In the genomic region with DNA sequence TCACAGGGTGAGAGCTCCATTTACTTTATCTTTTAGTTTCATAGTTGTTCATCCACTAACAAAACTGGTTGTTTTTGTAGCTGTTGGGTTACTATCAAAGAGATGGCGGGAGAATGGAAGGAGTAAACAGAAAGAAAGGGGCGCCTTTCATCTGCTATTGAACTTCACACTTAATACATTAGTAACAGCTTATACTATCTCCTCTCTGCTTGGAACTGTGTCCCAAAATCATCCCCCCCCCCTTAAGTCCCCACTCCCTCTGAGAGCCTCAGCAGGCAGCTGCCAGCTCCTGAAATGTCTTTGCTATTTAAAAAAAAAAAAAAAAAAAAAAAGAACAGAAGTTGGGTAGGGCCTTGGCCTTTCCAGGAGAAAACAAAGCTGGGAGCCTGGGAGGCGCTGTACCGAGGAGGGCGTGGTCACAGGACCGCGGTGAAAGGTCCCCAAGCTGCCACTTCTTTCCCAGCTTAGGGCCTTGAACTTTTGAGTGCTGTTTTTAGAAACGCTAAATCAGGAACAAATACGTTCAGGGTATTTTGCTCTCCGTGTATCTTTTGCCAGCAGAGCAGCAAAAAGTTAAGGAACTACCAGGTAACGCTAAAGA, we compare ENCODE assay signal across 8 mouse cellular contexts.
DNase-seq lines count a peak whose midpoint lies in the region; ATAC-seq and TF ChIP-seq lines count a peak whose summit lies in the region.

No protein-coding gene starts in this region.

- no peak for TF ChIP-seq POLR2A in lung, adult 2 months (IDR thresholded peaks at IDR 0.05; ENCODE audit: borderline replicate concordance, extremely low read depth, low read depth, low read length)

- peak; percentile 49 for DNase-seq in embryonic facial prominence, embryonic 14.5 days (ENCODE audit: low spot score)
- DNase-seq in kidney, adult 18-20 months: peak; percentile 40
- DNase-seq in lung, adult 2 months: peak; percentile 30
- no peak for DNase-seq in cerebellum, adult 11-12 months
- DNase-seq in thymus, postnatal 36 days: no peak
- DNase-seq in Muller cell, postnatal 12 days (ENCODE audit: inconsistent ontology term): no peak

- no peaks in the 10 kb centered on the region for H3K9me3 ChIP-seq in hindbrain, embryonic 12.5 days (replicated peaks)
- H3K9me3 ChIP-seq in hindbrain, embryonic 13.5 days: no peaks in the 10 kb centered on the region
- H3K9me3 ChIP-seq in embryonic facial prominence, embryonic 14.5 days (ENCODE audit: control insufficient read depth, low read length): no peaks in the 10 kb centered on the region

- no peak for ATAC-seq in hindbrain, embryonic 12.5 days (ENCODE audit: low FRiP score)
- ATAC-seq in hindbrain, embryonic 13.5 days (ENCODE audit: low FRiP score): no peak
- ATAC-seq in embryonic facial prominence, embryonic 14.5 days (ENCODE audit: low read depth): peak; percentile 41; the same call in 1 of the 2 replicates

- H3K4me1 ChIP-seq in hindbrain, embryonic 12.5 days: peaks cover 15% of the 10 kb centered on the region; the same call in 1 of the 2 replicates
- peaks cover 9% of the 10 kb centered on the region for H3K4me1 ChIP-seq in hindbrain, embryonic 13.5 days (replicated peaks)
- peaks cover 16% of the 10 kb centered on the region for H3K4me1 ChIP-seq in embryonic facial prominence, embryonic 14.5 days (ENCODE audit: control insufficient read depth, insufficient read depth, low read length)
- H3K4me1 ChIP-seq in lung, adult 2 months (ENCODE audit: control insufficient read depth, insufficient read depth, low read length): peaks cover 6% of the 10 kb centered on the region

- no peak for TF ChIP-seq CTCF in lung, adult 2 months (IDR thresholded peaks at IDR 0.05; ENCODE audit: insufficient read depth, low read length)

- 0 out of 2 replicates have a peak overlapping the region, but pooled peaks have one; percentile 2 for H3K4me2 ChIP-seq in hindbrain, embryonic 12.5 days (replicated peaks)
- H3K4me2 ChIP-seq in hindbrain, embryonic 13.5 days: no peak overlapping the region
- peak overlapping the region; percentile 3 for H3K4me2 ChIP-seq in embryonic facial prominence, embryonic 14.5 days (ENCODE audit: low read depth, low read length)

- no peak overlapping the region for H3K4me3 ChIP-seq in hindbrain, embryonic 12.5 days
- H3K4me3 ChIP-seq in hindbrain, embryonic 13.5 days: no peak overlapping the region
- H3K4me3 ChIP-seq in embryonic facial prominence, embryonic 14.5 days (ENCODE audit: low read depth, low read length): no peak overlapping the region
- no peak overlapping the region for H3K4me3 ChIP-seq in lung, adult 2 months (replicated peaks; ENCODE audit: extremely low read depth, low read depth, low read length)

- WGBS in hindbrain, embryonic 12.5 days: 10% methylated on average over 11 of the region's 11 CpGs
- 9% methylated on average over 11 of the region's 11 CpGs for WGBS in hindbrain, embryonic 13.5 days
- WGBS in embryonic facial prominence, embryonic 14.5 days: 12% methylated on average over 11 of the region's 11 CpGs
- WGBS in lung, adult 2 months: 19% methylated on average over 11 of the region's 11 CpGs

- no peak overlapping the region for H3K9ac ChIP-seq in hindbrain, embryonic 12.5 days
- no peak overlapping the region for H3K9ac ChIP-seq in hindbrain, embryonic 13.5 days
- H3K9ac ChIP-seq in embryonic facial prominence, embryonic 14.5 days (ENCODE audit: low read depth, low read length): peak overlapping the region; percentile 28; the same call in 1 of the 2 replicates

- H3K27ac ChIP-seq in hindbrain, embryonic 12.5 days: no peak overlapping the region
- H3K27ac ChIP-seq in hindbrain, embryonic 13.5 days: no peak overlapping the region
- no peak overlapping the region for H3K27ac ChIP-seq in embryonic facial prominence, embryonic 14.5 days (replicated peaks; ENCODE audit: low read depth, low read length)

- 0 out of 2 replicates have a peak, but pooled peaks cover 2% of the 10 kb centered on the region for H3K36me3 ChIP-seq in hindbrain, embryonic 12.5 days
- no peaks in the 10 kb centered on the region for H3K36me3 ChIP-seq in hindbrain, embryonic 13.5 days
- no peaks in the 10 kb centered on the region for H3K36me3 ChIP-seq in embryonic facial prominence, embryonic 14.5 days (ENCODE audit: control insufficient read depth, insufficient read depth, low read length)

- H3K27me3 ChIP-seq in hindbrain, embryonic 12.5 days: no peaks in the 10 kb centered on the region
- H3K27me3 ChIP-seq in hindbrain, embryonic 13.5 days: no peaks in the 10 kb centered on the region
- H3K27me3 ChIP-seq in embryonic facial prominence, embryonic 14.5 days (replicated peaks; ENCODE audit: control insufficient read depth, insufficient read depth, low read length): no peaks in the 10 kb centered on the region

Comparison
In these comparisons a context has a peak if more than half of its experiments do, and no peak if none do; other contexts are left out.
1. DNase-seq: peak in embryonic facial prominence, embryonic 14.5 days (single experiment), kidney, adult 18-20 months (single experiment) and lung, adult 2 months (single experiment); none in cerebellum, adult 11-12 months (single experiment), thymus, postnatal 36 days (0 of 2) and Muller cell, postnatal 12 days (single experiment).